Mouse (Mus musculus): ENCODE data around the gene Leap2. TPM values are rescaled to one million over a fixed set of nuclear protein-coding genes. Genes with fewer than 3 reads are reported as not detected.

The Leap2 gene
- 0.31 and 0.54 TPM in 2 replicates for polyA plus RNA-seq (2015; fragmentation: Nextera tagmentation; extraction: Ambion mirVana)

DNA sequence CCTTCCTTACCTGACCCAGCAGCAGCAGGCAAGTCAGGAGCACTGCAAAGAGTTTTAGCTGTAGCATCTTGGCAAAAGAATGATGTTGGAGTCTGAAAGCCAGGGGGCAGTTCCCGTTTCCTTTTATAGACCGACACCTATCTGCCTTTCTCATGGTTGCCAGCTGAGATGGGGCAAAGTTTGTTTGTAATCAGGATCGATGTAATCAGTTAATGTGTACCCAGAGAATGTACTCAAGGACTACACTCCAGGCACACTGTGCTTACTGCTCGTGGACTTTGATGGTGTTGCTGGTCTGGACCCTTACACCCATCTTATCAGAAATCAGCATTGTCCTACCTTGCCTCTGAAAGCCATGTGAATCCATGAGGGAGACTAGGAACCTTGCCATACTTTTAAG, at the start of gene Leap2:
Leap2 (minus strand) TSS at position 135 of the 400 bp plus-strand sequence.
- no peak for ATAC-seq (ENCODE audit: low FRiP score, low read depth)
- Histone ChIP-seq H3K27me3 (no peaks in the 10 kb centered on the region), H3K4me1 (no peaks in the 10 kb centered on the region), H3K9me3 (no peaks in the 10 kb centered on the region), H3K4me3 (no peak within 1 kb of the TSS), H3K9ac (no peak within 1 kb of the TSS), H3K4me2 (replicated peaks) (no peak within 1 kb of the TSS), H3K36me3 (peaks cover 37% of the 10 kb centered on the region), H3K27ac (no peak within 1 kb of the TSS)
- WGBS: 84% methylated on average over 4 of the region's 4 CpGs

DNA sequence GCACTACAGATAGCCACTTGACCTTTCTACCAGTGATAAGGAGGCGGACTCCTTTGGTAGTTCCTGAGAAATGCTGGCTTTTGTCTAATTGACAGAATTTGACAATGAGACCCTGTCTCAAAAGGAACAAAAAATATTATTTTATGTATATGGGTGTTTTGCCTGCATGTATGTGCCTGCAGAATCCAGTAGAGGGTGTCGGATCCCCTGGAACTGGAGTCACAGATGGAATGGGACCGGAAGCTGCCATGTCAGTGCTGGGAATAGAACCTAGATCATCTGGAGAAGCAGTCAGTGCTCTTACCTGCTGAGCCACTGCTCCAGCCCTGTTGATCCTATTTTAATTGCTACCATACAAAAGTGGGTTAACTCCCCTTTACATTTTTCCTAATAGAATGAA, 49.7 kb upstream of the Leap2 start:
- WGBS: 74% methylated on average over 3 of the region's 3 CpGs
- peaks cover 72% of the 10 kb centered on the region for H3K27me3 ChIP-seq
- no peak overlapping the region for H3K4me3 ChIP-seq
- H3K27ac ChIP-seq: no peak overlapping the region
- H3K4me2 ChIP-seq (replicated peaks): no peak overlapping the region
- H3K9me3 ChIP-seq: no peaks in the 10 kb centered on the region
- no peak for ATAC-seq (ENCODE audit: low FRiP score, low read depth)
- no peaks in the 10 kb centered on the region for H3K36me3 ChIP-seq
- no peak overlapping the region for H3K9ac ChIP-seq
- peaks cover 20% of the 10 kb centered on the region for H3K4me1 ChIP-seq

DNA sequence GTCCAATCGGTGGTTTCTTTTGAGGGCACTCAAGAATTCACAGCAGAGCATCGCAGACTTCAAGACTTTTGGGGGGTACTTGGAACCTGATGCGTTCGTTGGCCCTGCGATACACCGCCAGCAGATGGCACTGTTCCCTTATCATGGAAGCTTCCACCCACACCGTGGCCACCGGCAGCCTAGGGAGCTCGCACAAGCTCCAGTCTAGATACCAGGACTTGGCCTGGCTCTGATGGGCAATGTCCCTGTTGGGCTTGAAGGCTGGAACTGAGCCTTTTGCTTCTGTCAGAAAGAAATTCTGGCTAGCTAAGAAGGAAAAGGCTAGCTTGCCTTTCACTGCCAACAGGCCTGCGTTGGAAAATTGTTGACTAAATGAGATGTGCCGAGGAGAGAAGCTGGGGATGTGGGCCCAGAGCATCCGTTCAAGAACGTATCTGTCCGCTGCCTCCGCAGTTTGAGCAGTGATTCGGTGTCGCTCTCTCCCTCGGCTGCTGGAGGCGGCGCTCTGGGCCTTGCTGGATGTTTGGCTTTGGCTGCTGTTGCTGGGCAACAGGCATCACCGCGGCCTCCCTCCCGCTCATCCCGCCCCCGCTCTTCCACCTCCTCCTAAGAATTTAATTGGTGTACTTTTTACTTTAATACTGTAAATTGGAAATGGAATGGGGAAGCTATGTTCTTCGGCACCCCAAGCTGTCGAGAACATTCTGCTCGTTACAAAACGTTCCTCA, 47.2 kb upstream of the Leap2 start, which contains the start of gene Gm9837:
Gm9837 (minus strand) TSS at position 512 of the 728 bp plus-strand sequence.
- H3K9ac ChIP-seq: peak within 1 kb of the TSS; percentile 19; the same call in 1 of the 2 replicates
- peaks cover 29% of the 10 kb centered on the region for H3K4me1 ChIP-seq
- 0 out of 2 replicates have a peak, but pooled peaks cover 6% of the 10 kb centered on the region for H3K36me3 ChIP-seq
- WGBS: 3% methylated on average over 29 of the region's 29 CpGs
- peak within 1 kb of the TSS; percentile 29 for H3K4me3 ChIP-seq
- peak within 1 kb of the TSS; percentile 62 for H3K4me2 ChIP-seq (replicated peaks)
- H3K27me3 ChIP-seq: peaks cover 73% of the 10 kb centered on the region
- peak; percentile 85 for ATAC-seq (ENCODE audit: low FRiP score, low read depth)
- H3K27ac ChIP-seq: peak within 1 kb of the TSS; percentile 62
- no peaks in the 10 kb centered on the region for H3K9me3 ChIP-seq

DNA sequence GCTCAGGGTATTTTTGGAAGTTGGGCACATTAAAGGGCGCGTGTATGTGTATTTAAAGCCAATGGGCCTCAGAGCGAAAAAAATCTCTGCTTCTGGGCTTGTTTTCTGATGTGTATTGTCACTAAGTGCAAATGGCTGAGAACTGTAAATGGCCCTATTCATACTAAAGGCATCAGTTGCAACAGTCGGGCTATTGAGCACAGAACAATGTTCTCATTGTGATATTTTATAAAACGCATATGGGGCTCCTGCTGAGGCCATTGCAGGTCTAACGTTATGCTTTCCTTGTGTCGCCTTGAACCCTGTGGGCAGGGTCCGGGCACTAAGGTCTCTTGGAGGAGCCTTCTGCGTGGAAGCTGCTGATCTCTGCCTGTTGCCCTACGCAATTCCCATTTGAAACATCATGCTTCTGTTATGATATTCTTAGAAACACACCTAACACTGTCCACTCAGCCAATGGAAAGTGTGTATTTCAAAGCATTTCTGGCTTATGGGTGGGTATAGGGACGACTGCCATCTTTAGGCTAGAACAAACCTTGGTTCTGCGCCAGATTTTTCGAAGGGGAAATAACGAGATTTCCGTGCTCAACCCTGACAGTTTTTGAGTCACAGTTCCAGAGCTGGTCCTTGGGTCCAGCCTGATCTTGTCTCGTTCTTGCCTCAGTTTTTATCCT, 46.5 kb upstream of the Leap2 start:
- H3K27ac ChIP-seq: peak overlapping the region; percentile 67
- H3K4me1 ChIP-seq: peaks cover 29% of the 10 kb centered on the region
- H3K27me3 ChIP-seq: peaks cover 73% of the 10 kb centered on the region
- 33% methylated on average over 16 of the region's 16 CpGs for WGBS
- no peak for ATAC-seq (ENCODE audit: low FRiP score, low read depth)
- peaks cover 11% of the 10 kb centered on the region; the same call in 1 of the 2 replicates for H3K36me3 ChIP-seq
- peak overlapping the region; percentile 22; the same call in 1 of the 2 replicates for H3K4me3 ChIP-seq
- H3K9ac ChIP-seq: no peak overlapping the region
- peaks cover 2% of the 10 kb centered on the region; the same call in 1 of the 2 replicates for H3K9me3 ChIP-seq
- H3K4me2 ChIP-seq (replicated peaks): peak overlapping the region; percentile 62

DNA sequence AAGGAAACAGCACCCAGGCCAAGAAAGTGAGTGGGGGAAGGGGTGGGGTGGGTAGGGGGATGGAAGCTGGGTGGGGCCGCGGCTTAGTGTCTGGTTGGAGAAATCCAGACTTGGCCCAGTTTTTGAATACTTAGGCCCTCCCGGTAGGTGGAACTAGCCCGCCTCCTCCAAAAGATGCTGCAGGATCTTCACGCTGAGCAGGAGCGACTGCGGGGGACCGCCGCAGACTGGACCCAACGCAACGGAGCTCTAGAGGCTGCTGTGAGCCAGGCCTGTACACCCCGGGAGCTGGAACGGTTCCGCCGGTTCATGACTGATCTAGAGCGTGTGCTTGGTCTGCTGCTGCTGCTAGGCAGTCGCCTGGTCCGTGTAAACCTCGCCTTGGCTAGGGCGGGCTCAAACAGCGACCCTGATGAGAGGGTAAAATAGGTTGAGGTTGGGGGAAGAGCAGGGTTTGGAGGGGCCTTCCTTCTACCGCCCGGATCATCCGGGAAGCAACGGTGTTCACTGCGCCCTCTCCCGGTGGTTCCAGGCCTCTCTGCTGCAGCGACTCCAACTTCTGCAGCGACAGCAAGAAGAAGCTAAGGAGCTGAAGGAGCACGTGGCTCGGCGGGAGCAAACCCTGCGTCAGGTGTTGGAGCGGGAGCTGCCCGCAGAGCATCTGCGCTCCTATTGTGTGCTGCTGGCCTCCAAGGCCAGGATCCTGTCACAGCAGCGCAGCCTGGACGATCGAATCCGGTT, 43.4 kb upstream of the Leap2 start:
- Histone ChIP-seq H3K36me3 (peaks cover 12% of the 10 kb centered on the region; the same call in 1 of the 2 replicates), H3K27me3 (peaks cover 80% of the 10 kb centered on the region), H3K4me2 (replicated peaks) (peak overlapping the region; percentile 60), H3K9me3 (peaks cover 3% of the 10 kb centered on the region; the same call in 1 of the 2 replicates), H3K27ac (no peak overlapping the region), H3K4me1 (peaks cover 45% of the 10 kb centered on the region), H3K4me3 (peak overlapping the region; percentile 36), H3K9ac (peak overlapping the region; percentile 58)
- ATAC-seq (ENCODE audit: low FRiP score, low read depth): peak; percentile 48
- WGBS: 9% methylated on average over 40 of the region's 40 CpGs

DNA sequence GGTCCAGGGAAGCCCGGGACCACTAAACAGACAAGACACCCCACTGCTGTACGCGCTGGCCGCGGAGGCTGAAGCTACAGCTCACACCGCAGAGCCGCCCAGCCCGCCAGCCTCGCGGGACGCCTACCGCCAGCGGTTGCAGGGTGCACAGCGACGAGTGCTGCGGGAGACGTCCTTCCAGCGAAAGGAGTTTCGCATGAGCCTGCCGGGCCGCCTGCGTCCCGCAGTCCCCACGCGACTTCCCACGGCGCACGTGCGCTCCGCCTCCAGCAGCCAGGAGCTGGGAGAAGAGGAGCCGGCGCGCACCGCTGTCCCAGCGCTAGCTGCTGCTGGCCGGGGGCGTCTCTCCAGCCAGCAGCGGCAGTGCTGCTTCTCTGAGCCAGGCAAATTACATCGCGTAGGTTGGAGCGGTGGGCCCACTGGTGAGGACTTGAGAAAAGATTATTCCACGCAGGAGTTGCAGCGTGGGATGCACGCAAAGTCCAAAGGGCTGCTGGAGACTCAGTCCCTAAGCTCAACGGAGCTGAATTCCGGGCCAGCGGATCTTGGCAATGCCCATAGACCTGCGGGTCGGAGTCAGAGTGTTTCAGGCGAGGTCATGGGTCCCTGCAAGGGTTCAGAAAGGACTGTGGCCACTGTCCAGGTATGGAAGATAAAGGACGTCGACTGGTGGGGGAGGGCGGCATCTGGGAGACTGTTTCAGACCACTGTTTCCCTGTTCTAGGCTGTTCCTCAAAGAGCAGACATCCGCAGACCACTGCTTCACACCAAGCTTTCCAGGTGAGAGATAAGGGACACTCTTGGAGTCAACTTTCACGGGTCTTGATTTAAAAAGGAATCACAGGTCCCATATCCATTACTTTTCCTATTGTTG, 40.8 kb upstream of the Leap2 start:
- H3K27me3 ChIP-seq: peaks cover 81% of the 10 kb centered on the region
- H3K36me3 ChIP-seq: peaks cover 12% of the 10 kb centered on the region; the same call in 1 of the 2 replicates
- H3K27ac ChIP-seq: no peak overlapping the region
- peaks cover 25% of the 10 kb centered on the region for H3K4me1 ChIP-seq
- H3K4me2 ChIP-seq (replicated peaks): peak overlapping the region; percentile 73
- WGBS: 7% methylated on average over 55 of the region's 55 CpGs
- H3K4me3 ChIP-seq: peak overlapping the region; percentile 41
- peaks cover 3% of the 10 kb centered on the region; the same call in 1 of the 2 replicates for H3K9me3 ChIP-seq
- ATAC-seq (ENCODE audit: low FRiP score, low read depth): 0 out of 2 replicates have a peak, but pooled peaks have one; percentile 38
- peak overlapping the region; percentile 51 for H3K9ac ChIP-seq

DNA sequence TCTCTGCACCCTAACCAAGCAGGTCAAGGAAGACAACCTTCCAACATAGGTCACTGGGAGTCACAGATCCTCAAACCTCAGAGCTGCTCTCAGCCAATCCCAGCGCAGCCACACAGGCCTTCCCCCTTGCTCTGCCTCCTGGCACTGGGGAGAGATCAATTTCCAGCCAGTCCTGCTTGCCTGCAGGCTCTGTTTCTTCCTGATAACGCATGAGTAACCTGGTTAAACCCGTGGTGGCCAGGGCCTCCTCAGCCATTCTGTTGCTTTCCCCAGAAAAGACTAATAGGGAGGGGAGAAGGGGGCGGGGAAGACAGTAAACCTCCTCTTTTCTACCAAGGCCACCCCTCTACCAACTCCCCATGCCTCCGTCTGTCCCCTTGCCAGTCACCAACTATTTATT, 38.8 kb upstream of the Leap2 start:
- 31% methylated on average over 5 of the region's 5 CpGs for WGBS
- H3K36me3 ChIP-seq: peaks cover 12% of the 10 kb centered on the region; the same call in 1 of the 2 replicates
- H3K4me2 ChIP-seq (replicated peaks): no peak overlapping the region
- peaks cover 3% of the 10 kb centered on the region; the same call in 1 of the 2 replicates for H3K9me3 ChIP-seq
- H3K27ac ChIP-seq: no peak overlapping the region
- ATAC-seq (ENCODE audit: low FRiP score, low read depth): no peak
- H3K4me3 ChIP-seq: no peak overlapping the region
- no peak overlapping the region for H3K9ac ChIP-seq
- H3K27me3 ChIP-seq: peaks cover 76% of the 10 kb centered on the region
- peaks cover 24% of the 10 kb centered on the region for H3K4me1 ChIP-seq

DNA sequence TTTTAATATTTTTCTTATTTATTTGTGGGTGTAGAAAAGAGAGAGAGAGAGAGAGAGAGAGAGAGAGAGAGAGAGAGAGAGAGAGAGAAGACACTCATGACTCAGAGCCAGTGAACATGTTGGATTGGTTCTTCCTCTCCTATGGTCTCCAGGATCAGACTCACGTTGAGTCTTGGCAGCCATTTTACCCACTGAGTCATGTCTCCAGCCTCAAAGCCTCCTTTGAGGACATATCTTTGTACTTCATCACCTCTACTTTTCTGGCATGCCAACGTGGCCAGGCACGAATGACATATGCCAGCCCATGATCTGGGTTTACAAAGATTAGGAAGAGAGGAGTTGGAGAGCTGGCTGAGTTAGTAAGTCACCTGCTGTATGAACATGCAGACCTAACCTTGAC, 37.2 kb upstream of the Leap2 start:
- Histone ChIP-seq H3K4me2 (replicated peaks) (no peak overlapping the region), H3K9me3 (peaks cover 3% of the 10 kb centered on the region; the same call in 1 of the 2 replicates), H3K4me1 (peaks cover 22% of the 10 kb centered on the region), H3K36me3 (peaks cover 6% of the 10 kb centered on the region; the same call in 1 of the 2 replicates), H3K9ac (no peak overlapping the region), H3K27ac (no peak overlapping the region), H3K4me3 (no peak overlapping the region), H3K27me3 (peaks cover 61% of the 10 kb centered on the region)
- WGBS: 86% methylated on average over 3 of the region's 3 CpGs
- no peak for ATAC-seq (ENCODE audit: low FRiP score, low read depth)

DNA sequence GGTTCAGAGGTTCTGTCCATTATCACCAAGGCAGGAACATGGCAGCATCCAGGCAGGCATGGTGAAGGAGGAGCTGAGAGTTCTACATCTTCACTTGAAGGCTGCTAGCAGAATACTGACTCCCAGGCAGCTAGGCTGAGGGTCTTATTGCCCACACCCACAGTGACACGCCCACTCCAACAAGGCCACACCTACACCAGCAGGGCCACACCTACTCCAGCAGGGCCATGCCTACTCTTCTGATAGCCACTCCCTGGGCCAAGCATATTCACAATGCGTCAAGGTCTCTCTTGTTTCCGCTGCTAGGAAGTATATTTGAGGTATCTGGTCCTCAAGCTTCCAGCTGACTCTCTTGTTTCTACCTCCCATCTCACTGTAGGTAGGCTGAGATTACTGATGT, 36.0 kb upstream of the Leap2 start:
- H3K27me3 ChIP-seq: peaks cover 49% of the 10 kb centered on the region
- no peak overlapping the region for H3K4me3 ChIP-seq
- H3K4me2 ChIP-seq (replicated peaks): no peak overlapping the region
- WGBS: 66% methylated on average over 3 of the region's 3 CpGs
- peaks cover 20% of the 10 kb centered on the region for H3K4me1 ChIP-seq
- no peak overlapping the region for H3K27ac ChIP-seq
- no peaks in the 10 kb centered on the region for H3K36me3 ChIP-seq
- no peaks in the 10 kb centered on the region for H3K9me3 ChIP-seq
- no peak overlapping the region for H3K9ac ChIP-seq
- no peak for ATAC-seq (ENCODE audit: low FRiP score, low read depth)

DNA sequence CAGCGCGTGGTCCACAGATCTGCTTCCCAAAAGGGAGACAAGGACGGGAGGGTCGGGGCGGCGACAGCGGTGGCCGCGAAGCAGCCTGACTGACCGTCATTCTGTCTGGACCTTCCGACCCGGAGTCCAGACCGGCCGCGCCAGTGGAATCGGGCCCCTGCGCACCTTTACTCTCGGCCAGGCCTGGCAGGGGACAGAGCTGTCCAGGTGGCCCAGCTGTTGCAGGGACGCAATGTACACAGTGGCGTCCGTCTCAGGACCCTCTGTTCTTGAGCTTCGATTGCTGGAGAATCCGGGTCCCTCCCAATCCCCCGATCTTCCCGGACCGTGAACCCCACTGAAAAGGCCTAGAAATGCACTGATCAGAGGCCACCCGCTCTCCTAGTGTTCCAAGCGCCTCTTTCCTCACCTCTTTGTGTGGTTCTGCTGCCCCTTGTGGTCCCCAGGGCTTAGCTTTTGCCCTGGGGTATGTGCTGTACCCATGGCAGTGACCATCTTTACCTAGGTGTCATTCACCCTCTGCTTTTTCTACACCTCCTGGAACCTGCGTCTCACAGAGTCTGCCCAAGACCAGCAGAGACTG, 34.5 kb upstream of the Leap2 start:
- H3K27ac ChIP-seq: no peak overlapping the region
- ATAC-seq (ENCODE audit: low FRiP score, low read depth): peak; percentile 12; the same call in 1 of the 2 replicates

More for the DNA sequence above, 34.5 kb upstream of the Leap2 start:
- H3K4me2 ChIP-seq (replicated peaks): peak overlapping the region; percentile 72
- peak overlapping the region; percentile 61 for H3K4me3 ChIP-seq
- 7% methylated on average over 29 of the region's 29 CpGs for WGBS
- no peaks in the 10 kb centered on the region for H3K9me3 ChIP-seq
- peak overlapping the region; percentile 71 for H3K9ac ChIP-seq
- peaks cover 8% of the 10 kb centered on the region; the same call in 1 of the 2 replicates for H3K4me1 ChIP-seq
- H3K36me3 ChIP-seq: no peaks in the 10 kb centered on the region
- H3K27me3 ChIP-seq: peaks cover 34% of the 10 kb centered on the region

Measured in limb, embryonic 13.5 days (tissue).